Mouse (Mus musculus) limb, embryonic 13.5 days (tissue): Measurements from ENCODE around the gene Vps13a. TPM values are rescaled to one million over a fixed set of nuclear protein-coding genes. Genes with fewer than 3 reads are reported as not detected.

Source experiments
- ATAC-seq: fragments of 200-750 bp; cut with Nextera tagmentation; 2 replicates; pipeline ENCODE4 v1.8.0; 2017; ENCODE audit warnings: low read depth, moderate number of reproducible peaks, moderate TSS enrichment; ENCODE audit not compliant: low FRiP score
- H3K27ac ChIP-seq: fragments of 300-500 bp; sonication (generic); 2 replicates; pipeline ENCODE4 v1.5.1; 2015; ENCODE audit warnings: inconsistent platforms, mild to moderate bottlenecking, moderate library complexity
- H3K27me3 ChIP-seq: fragments of 300-500 bp; sonication (generic); 2 replicates; pipeline ENCODE4 v1.6.1; 2015; ENCODE audit warnings: mild to moderate bottlenecking, inconsistent platforms
- H3K36me3 ChIP-seq: fragments of 300-500 bp; sonication (generic); 2 replicates; pipeline ENCODE4 v1.6.1; 2015; ENCODE audit warnings: inconsistent platforms, mild to moderate bottlenecking, moderate library complexity
- H3K4me1 ChIP-seq: fragments of 300-500 bp; sonication (generic); 2 replicates; pipeline ENCODE4 v1.6.1; 2015; ENCODE audit warnings: inconsistent platforms
- H3K4me2 ChIP-seq: fragments of 300-500 bp; sonication (generic); replicated peaks from 2 replicates; pipeline ENCODE4 v1.6.1; 2015; ENCODE audit warnings: inconsistent platforms, mild to moderate bottlenecking, moderate library complexity
- H3K4me3 ChIP-seq: fragments of 300-500 bp; sonication (generic); 2 replicates; pipeline ENCODE4 v1.5.1; 2015; ENCODE audit warnings: moderate library complexity, mild to moderate bottlenecking, inconsistent platforms
- H3K9ac ChIP-seq: fragments of 300-500 bp; sonication (generic); 2 replicates; pipeline ENCODE4 v1.6.1; 2015; ENCODE audit warnings: mild to moderate bottlenecking, inconsistent platforms
- H3K9me3 ChIP-seq: fragments of 300-500 bp; sonication (generic); 2 replicates; pipeline ENCODE4 v1.6.1; 2016; ENCODE audit warnings: inconsistent platforms
- WGBS: fragments of 180-500 bp; shearing (Covaris S2); methylation state at CpG from one replicate; pipeline ENCODE4 v1.1.7; 2015; 5-methylcytosine and 5-hydroxymethylcytosine counted together
- polyA plus RNA-seq: library from polyadenylated mRNA; unstranded; fragments of >200 nt; fragmentation: Nextera tagmentation; extraction: Ambion mirVana; gene quantifications from 2 replicates; pipeline ENCODE4 v1.2.1, GENCODE M21; 2015

Vps13a gene
- polyA plus RNA-seq, 1 experiment from 2014 or later, result 7.9 TPM

- H3K9me3 ChIP-seq, result no peaks in the 10 kb centered on the region
- peaks cover 8% of the 10 kb centered on the region for H3K4me1 ChIP-seq
- no peak overlapping the region for H3K4me3 ChIP-seq
- H3K9ac ChIP-seq, result no peak overlapping the region
- 13% methylated on average over 9 of the region's 9 CpGs for WGBS
- ATAC-seq, result peak; percentile 74
- peak overlapping the region; percentile 43 for H3K4me2 ChIP-seq
- H3K27me3 ChIP-seq, result no peaks in the 10 kb centered on the region
- no peaks in the 10 kb centered on the region for H3K36me3 ChIP-seq
- no peak overlapping the region for H3K27ac ChIP-seq
These were observed 181.3 kb downstream of the Vps13a start for GRCm38 (mm10) chr19:16599298-16599970.

- H3K4me3 ChIP-seq, result no peak overlapping the region
- no peaks in the 10 kb centered on the region for H3K36me3 ChIP-seq
- H3K4me2 ChIP-seq, result peak overlapping the region; percentile 43
- peaks cover 8% of the 10 kb centered on the region for H3K4me1 ChIP-seq
- no peak overlapping the region for H3K9ac ChIP-seq
- peak; percentile 84 for ATAC-seq
- 29% methylated on average over 11 of the region's 11 CpGs for WGBS
- no peak overlapping the region for H3K27ac ChIP-seq
- H3K27me3 ChIP-seq, result no peaks in the 10 kb centered on the region
- H3K9me3 ChIP-seq, result no peaks in the 10 kb centered on the region
These were observed 182.0 kb downstream of the Vps13a start for GRCm38 (mm10) chr19:16598653-16599297.

- no peaks in the 10 kb centered on the region for H3K9me3 ChIP-seq
- H3K4me2 ChIP-seq, result no peak overlapping the region
- 79% methylated on average over 6 of the region's 6 CpGs for WGBS
- no peaks in the 10 kb centered on the region for H3K27me3 ChIP-seq
- no peak for ATAC-seq
- peaks cover 8% of the 10 kb centered on the region for H3K4me1 ChIP-seq
- H3K9ac ChIP-seq, result no peak overlapping the region
- no peak overlapping the region for H3K27ac ChIP-seq
- H3K4me3 ChIP-seq, result no peak overlapping the region
- H3K36me3 ChIP-seq, result no peaks in the 10 kb centered on the region
These were observed 183.5 kb downstream of the Vps13a start for GRCm38 (mm10) chr19:16597216-16597615.

- Histone ChIP-seq H3K36me3 (no peaks in the 10 kb centered on the region), H3K4me1 (peaks cover 6% of the 10 kb centered on the region), H3K9ac (no peak overlapping the region), H3K9me3 (no peaks in the 10 kb centered on the region), H3K4me3 (no peak overlapping the region), H3K4me2 (no peak overlapping the region), H3K27me3 (no peaks in the 10 kb centered on the region), H3K27ac (no peak overlapping the region)
- ATAC-seq, result no peak
These were observed 186.8 kb downstream of the Vps13a start for GRCm38 (mm10) chr19:16593975-16594317.

GRCm38 (mm10) chr19:16593256-16593974, 187.3 kb downstream of the Vps13a start:
- Histone ChIP-seq H3K27ac (no peak overlapping the region), H3K27me3 (no peaks in the 10 kb centered on the region), H3K4me1 (0 out of 2 replicates have a peak, but pooled peaks cover under 1% of the 10 kb centered on the region), H3K4me2 (no peak overlapping the region), H3K36me3 (no peaks in the 10 kb centered on the region), H3K9me3 (no peaks in the 10 kb centered on the region), H3K9ac (no peak overlapping the region), H3K4me3 (no peak overlapping the region)
- WGBS, result 80% methylated on average over 7 of the region's 7 CpGs
- ATAC-seq, result no peak

GRCm38 (mm10) chr19:16585379-16585778, 195.4 kb downstream of the Vps13a start:
- no peak overlapping the region for H3K27ac ChIP-seq
- H3K4me1 ChIP-seq, result peaks cover 5% of the 10 kb centered on the region; the same call in 1 of the 2 replicates
- no peak overlapping the region for H3K4me2 ChIP-seq
- H3K27me3 ChIP-seq, result no peaks in the 10 kb centered on the region
- no peak for ATAC-seq
- peaks cover 4% of the 10 kb centered on the region; the same call in 1 of the 2 replicates for H3K9me3 ChIP-seq
- H3K4me3 ChIP-seq, result no peak overlapping the region
- WGBS, result 8% methylated on average over 3 of the region's 3 CpGs
- no peak overlapping the region for H3K9ac ChIP-seq
- H3K36me3 ChIP-seq, result no peaks in the 10 kb centered on the region

- H3K4me2 ChIP-seq, result no peak overlapping the region
- H3K27ac ChIP-seq, result no peak overlapping the region
- H3K27me3 ChIP-seq, result no peaks in the 10 kb centered on the region
- 82% methylated on average over 7 of the region's 7 CpGs for WGBS
- H3K9ac ChIP-seq, result no peak overlapping the region
- H3K9me3 ChIP-seq, result peaks cover 4% of the 10 kb centered on the region; the same call in 1 of the 2 replicates
- H3K4me3 ChIP-seq, result no peak overlapping the region
- H3K36me3 ChIP-seq, result no peaks in the 10 kb centered on the region
- no peak for ATAC-seq
- H3K4me1 ChIP-seq, result peaks cover 5% of the 10 kb centered on the region; the same call in 1 of the 2 replicates
These were observed 196.2 kb downstream of the Vps13a start for GRCm38 (mm10) chr19:16584546-16584945.

- no peaks in the 10 kb centered on the region for H3K36me3 ChIP-seq
- H3K4me1 ChIP-seq, result peaks cover 5% of the 10 kb centered on the region; the same call in 1 of the 2 replicates
- no peak overlapping the region for H3K4me3 ChIP-seq
- 88% methylated on average over 8 of the region's 8 CpGs for WGBS
- H3K27ac ChIP-seq, result no peak overlapping the region
- H3K27me3 ChIP-seq, result no peaks in the 10 kb centered on the region
- H3K9me3 ChIP-seq, result peaks cover 4% of the 10 kb centered on the region; the same call in 1 of the 2 replicates
- H3K9ac ChIP-seq, result no peak overlapping the region
- H3K4me2 ChIP-seq, result no peak overlapping the region
- ATAC-seq, result no peak
These were observed 200.2 kb downstream of the Vps13a start for GRCm38 (mm10) chr19:16580501-16580900.

- Histone ChIP-seq H3K27ac (no peak overlapping the region), H3K4me2 (no peak overlapping the region), H3K27me3 (no peaks in the 10 kb centered on the region), H3K9me3 (peaks cover 4% of the 10 kb centered on the region; the same call in 1 of the 2 replicates), H3K4me1 (peaks cover 5% of the 10 kb centered on the region; the same call in 1 of the 2 replicates), H3K4me3 (no peak overlapping the region), H3K36me3 (no peaks in the 10 kb centered on the region), H3K9ac (no peak overlapping the region)
- no peak for ATAC-seq
- 38% methylated on average over 7 of the region's 7 CpGs for WGBS
These were observed 201.0 kb downstream of the Vps13a start for GRCm38 (mm10) chr19:16579656-16580260.

GRCm38 (mm10) chr19:16576790-16577189, 203.9 kb downstream of the Vps13a start:
- Histone ChIP-seq H3K9ac (no peak overlapping the region), H3K27me3 (no peaks in the 10 kb centered on the region), H3K36me3 (no peaks in the 10 kb centered on the region), H3K4me3 (no peak overlapping the region), H3K4me2 (no peak overlapping the region), H3K4me1 (no peaks in the 10 kb centered on the region), H3K9me3 (peaks cover under 1% of the 10 kb centered on the region; the same call in 1 of the 2 replicates), H3K27ac (no peak overlapping the region)
- 90% methylated on average over 6 of the region's 6 CpGs for WGBS
- no peak for ATAC-seq
